Mouse (Mus musculus): Measurements from ENCODE around the gene 8030474K03Rik. TPM values are rescaled to one million over a fixed set of nuclear protein-coding genes. Genes with fewer than 3 reads are reported as not detected.

The 8030474K03Rik gene
- not detected for polyA plus RNA-seq (2014; fragmentation: Illumina TruSeq; extraction: RNeasy Lipid Tissue Mini Kit (QIAGEN cat#74804); ENCODE audit: low read depth, low replicate concordance)

GRCm38 (mm10) chrX:101794342-101794741, at the start of gene 8030474K03Rik, which contains the start of gene Gm4779:
Gene 8030474K03Rik, plus strand, starts transcription at chrX:101794656.
Gene Gm4779, minus strand, starts transcription at chrX:101794423.

Other genes with a start within 250 kb of the 8030474K03Rik start
- 515 TPM for gene Ogt, start 154.6 kb upstream of the 8030474K03Rik start, polyA plus RNA-seq (2014; fragmentation: Illumina TruSeq; extraction: RNeasy Lipid Tissue Mini Kit (QIAGEN cat#74804); ENCODE audit: low read depth, low replicate concordance)
- not detected for gene Cxcr3, start 60.4 kb upstream of the 8030474K03Rik start, polyA plus RNA-seq (2014; fragmentation: Illumina TruSeq; extraction: RNeasy Lipid Tissue Mini Kit (QIAGEN cat#74804); ENCODE audit: low read depth, low replicate concordance)
- not detected for gene Gm4779, start 233 bp upstream of the 8030474K03Rik start, polyA plus RNA-seq (2014; fragmentation: Illumina TruSeq; extraction: RNeasy Lipid Tissue Mini Kit (QIAGEN cat#74804); ENCODE audit: low read depth, low replicate concordance)
- gene Nhsl2, start 54.7 kb downstream of the 8030474K03Rik start, polyA plus RNA-seq (2014; fragmentation: Illumina TruSeq; extraction: RNeasy Lipid Tissue Mini Kit (QIAGEN cat#74804); ENCODE audit: low read depth, low replicate concordance): 3.2 TPM